Mouse (Mus musculus) stomach, postnatal 0 days (tissue): ENCODE measurements at regions not wholly inside any gene's neighbourhood (a gene's known extent, or its start where the extent isn't known, plus 50 kb on each side); places are given as distances from the start of the nearest gene placed in this dataset.

Source experiments
- CTCF ChIP-seq: IDR thresholded peaks from 2 replicates; pipeline ENCODE4 v1.5.1; 2016; ENCODE audit warnings: antibody characterized with exemption, low read depth, mild to moderate bottlenecking, moderate library complexity
- EP300 ChIP-seq: optimal IDR thresholded peaks from 2 replicates; pipeline ENCODE3; 2016; ENCODE audit warnings: antibody characterized with exemption

DNA sequence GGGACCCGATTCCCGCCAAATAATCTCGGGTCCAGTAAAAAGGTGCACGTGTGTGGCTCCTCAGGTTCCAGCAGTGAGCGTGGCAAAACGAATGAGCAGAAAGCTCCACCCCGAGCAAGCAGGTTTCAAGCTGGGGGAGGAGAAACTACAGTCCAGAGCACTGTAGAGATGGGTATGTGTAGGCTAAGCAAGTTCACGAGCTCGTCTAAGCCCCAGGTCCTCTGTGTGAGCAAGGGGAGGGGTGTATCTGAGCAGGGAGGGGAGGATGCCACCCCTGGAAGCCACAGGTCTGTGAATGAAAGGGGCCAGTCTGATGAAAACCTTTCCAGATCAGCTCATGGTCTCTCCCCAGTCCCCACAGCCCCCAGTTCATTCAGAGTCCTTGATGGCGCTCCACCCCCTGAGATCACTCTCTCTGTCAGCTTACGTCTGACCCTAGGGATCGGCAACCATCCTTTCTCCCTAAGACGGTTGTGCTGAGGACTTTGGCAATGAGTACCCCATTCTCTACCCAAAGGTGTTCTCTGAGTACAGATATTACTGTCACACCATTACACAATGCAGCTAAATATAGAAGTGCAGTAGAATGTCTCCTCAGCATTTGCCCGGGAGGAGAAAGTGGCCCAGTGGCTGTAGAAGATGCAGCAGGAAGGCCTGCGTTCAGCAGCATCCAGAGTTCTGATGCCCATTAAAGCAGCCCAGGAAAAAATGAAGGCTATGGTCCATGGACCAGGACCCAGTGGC, 89.2 kb upstream of the Ubl3 start:
- TF ChIP-seq EP300 (no peak), CTCF (no peak)
